Mouse (Mus musculus) small intestine, adult 2 months (tissue): ENCODE results near the gene Ttll1.

Experiments
- CTCF ChIP-seq: fragments of 200-500 bp; IDR thresholded peaks from 2 replicates; pipeline ENCODE4 v1.5.1; 2012; ENCODE audit warnings: low read depth, mild to moderate bottlenecking, control low read depth, inconsistent platforms, low read length, moderate library complexity, mixed read lengths; ENCODE audit not compliant: insufficient replicate concordance, insufficient read length; ENCODE audit errors: extremely low read depth
- POLR2A ChIP-seq: fragments of 200-500 bp; IDR thresholded peaks from 2 replicates; pipeline ENCODE4 v1.6.1; 2012; ENCODE audit warnings: low read depth, mild to moderate bottlenecking, control low read depth, inconsistent platforms, low read length, moderate library complexity

- TF ChIP-seq CTCF (no peak), POLR2A (peak; percentile 37; the same call in 1 of the 2 replicates)
Observed at GRCm38 (mm10) chr15:83510805-83511405, at the start of gene Ttll1.
